Mouse (Mus musculus): ENCODE measurements at regions not wholly inside any gene's neighbourhood (a gene's known extent, or its start where the extent isn't known, plus 50 kb on each side); places are given as distances from the start of the nearest gene placed in this dataset.
"Not testable (repeated sequence)": the region's sequence is repeated elsewhere in the genome, so short reads cannot be mapped to it uniquely, and the experiment has no call there.

GRCm38 (mm10) chr2:16811401-16812281 lies 455.5 kb downstream of the Plxdc2 start:
- not testable (repeated sequence) for H3K9me3 ChIP-seq; H3K27ac ChIP-seq (replicated peaks); H3K4me1 ChIP-seq; ATAC-seq (ENCODE audit: extremely low read depth, insufficient number of reproducible peaks, low FRiP score, low TSS enrichment); H3K9ac ChIP-seq; H3K27me3 ChIP-seq (replicated peaks); H3K4me2 ChIP-seq; H3K36me3 ChIP-seq; H3K4me3 ChIP-seq
- WGBS = 60% methylated on average over 3 of the region's 3 CpGs

- no peaks in the 10 kb centered on the region for H3K27me3 ChIP-seq (replicated peaks)
- H3K9me3 ChIP-seq = no peaks in the 10 kb centered on the region
- no peak overlapping the region for H3K9ac ChIP-seq
- H3K4me3 ChIP-seq = no peak overlapping the region
- 100% methylated on average over 1 of the region's 1 CpGs for WGBS
- H3K36me3 ChIP-seq = no peaks in the 10 kb centered on the region
- H3K27ac ChIP-seq (replicated peaks) = no peak overlapping the region
- peaks cover 14% of the 10 kb centered on the region for H3K4me1 ChIP-seq
- H3K4me2 ChIP-seq = no peak overlapping the region
- no peak for ATAC-seq (ENCODE audit: extremely low read depth, insufficient number of reproducible peaks, low FRiP score, low TSS enrichment)
Observed at GRCm38 (mm10) chr2:16820442-16820841, 464.3 kb downstream of the Plxdc2 start.

GRCm38 (mm10) chr2:16824681-16825230 lies 468.7 kb downstream of the Plxdc2 start:
- ATAC-seq (ENCODE audit: extremely low read depth, insufficient number of reproducible peaks, low FRiP score, low TSS enrichment) = no peak
- Histone ChIP-seq H3K4me2 (no peak overlapping the region), H3K9me3 (no peaks in the 10 kb centered on the region), H3K4me3 (no peak overlapping the region), H3K27me3 (replicated peaks) (no peaks in the 10 kb centered on the region), H3K36me3 (no peaks in the 10 kb centered on the region), H3K27ac (replicated peaks) (peak overlapping the region; percentile 26; the same call in 1 of the 2 replicates), H3K9ac (no peak overlapping the region), H3K4me1 (peaks cover 19% of the 10 kb centered on the region)
- 30% methylated on average over 5 of the region's 5 CpGs for WGBS

GRCm38 (mm10) chr2:16827266-16827665 lies 471.2 kb downstream of the Plxdc2 start:
- WGBS = 59% methylated on average over 1 of the region's 1 CpGs
- H3K4me1 ChIP-seq = peaks cover 19% of the 10 kb centered on the region
- H3K4me2 ChIP-seq = no peak overlapping the region
- no peak for ATAC-seq (ENCODE audit: extremely low read depth, insufficient number of reproducible peaks, low FRiP score, low TSS enrichment)
- no peak overlapping the region for H3K27ac ChIP-seq (replicated peaks)
- no peaks in the 10 kb centered on the region for H3K27me3 ChIP-seq (replicated peaks)
- no peak overlapping the region for H3K4me3 ChIP-seq
- H3K9ac ChIP-seq = no peak overlapping the region
- no peaks in the 10 kb centered on the region for H3K9me3 ChIP-seq
- no peaks in the 10 kb centered on the region for H3K36me3 ChIP-seq

- no peak overlapping the region for H3K9ac ChIP-seq
- no peak for ATAC-seq (ENCODE audit: extremely low read depth, insufficient number of reproducible peaks, low FRiP score, low TSS enrichment)
- no peaks in the 10 kb centered on the region for H3K9me3 ChIP-seq
- H3K4me2 ChIP-seq = no peak overlapping the region
- H3K4me3 ChIP-seq = no peak overlapping the region
- 74% methylated on average over 4 of the region's 4 CpGs for WGBS
- 0 out of 2 replicates have a peak, but pooled peaks cover 2% of the 10 kb centered on the region for H3K4me1 ChIP-seq
- H3K36me3 ChIP-seq = no peaks in the 10 kb centered on the region
- H3K27ac ChIP-seq (replicated peaks) = no peak overlapping the region
- no peaks in the 10 kb centered on the region for H3K27me3 ChIP-seq (replicated peaks)
Observed at GRCm38 (mm10) chr2:16835960-16836359, 479.9 kb downstream of the Plxdc2 start.

- no peaks in the 10 kb centered on the region for H3K27me3 ChIP-seq (replicated peaks)
- no peak for ATAC-seq (ENCODE audit: extremely low read depth, insufficient number of reproducible peaks, low FRiP score, low TSS enrichment)
Observed at GRCm38 (mm10) chr2:16838718-16839117, 482.6 kb downstream of the Plxdc2 start.

GRCm38 (mm10) chr2:16849916-16850315 lies 493.8 kb downstream of the Plxdc2 start:
- H3K9me3 ChIP-seq = no peaks in the 10 kb centered on the region
- H3K36me3 ChIP-seq = no peaks in the 10 kb centered on the region
- H3K27me3 ChIP-seq (replicated peaks) = no peaks in the 10 kb centered on the region
- no peak overlapping the region for H3K4me3 ChIP-seq
- no peak overlapping the region for H3K27ac ChIP-seq (replicated peaks)
- no peak overlapping the region for H3K4me2 ChIP-seq
- 59% methylated on average over 3 of the region's 3 CpGs for WGBS
- no peak overlapping the region for H3K9ac ChIP-seq
- peaks cover 4% of the 10 kb centered on the region; the same call in 1 of the 2 replicates for H3K4me1 ChIP-seq
- ATAC-seq (ENCODE audit: extremely low read depth, insufficient number of reproducible peaks, low FRiP score, low TSS enrichment) = no peak

More at GRCm38 (mm10) chr2:16838718-16839117, 482.6 kb downstream of the Plxdc2 start:
- Histone ChIP-seq H3K4me1 (0 out of 2 replicates have a peak, but pooled peaks cover 2% of the 10 kb centered on the region), H3K9me3 (no peaks in the 10 kb centered on the region), H3K27ac (replicated peaks) (no peak overlapping the region), H3K4me2 (no peak overlapping the region), H3K36me3 (no peaks in the 10 kb centered on the region), H3K4me3 (no peak overlapping the region), H3K9ac (no peak overlapping the region)
- 81% methylated on average over 9 of the region's 9 CpGs for WGBS

- no peaks in the 10 kb centered on the region for H3K36me3 ChIP-seq
- H3K27me3 ChIP-seq (replicated peaks) = no peaks in the 10 kb centered on the region
- no peak overlapping the region for H3K4me2 ChIP-seq
- 73% methylated on average over 5 of the region's 5 CpGs for WGBS
- H3K9me3 ChIP-seq = no peaks in the 10 kb centered on the region
- no peaks in the 10 kb centered on the region for H3K4me1 ChIP-seq
- H3K27ac ChIP-seq (replicated peaks) = no peak overlapping the region
- ATAC-seq (ENCODE audit: extremely low read depth, insufficient number of reproducible peaks, low FRiP score, low TSS enrichment) = no peak
- no peak overlapping the region for H3K9ac ChIP-seq
- H3K4me3 ChIP-seq = no peak overlapping the region
Observed at GRCm38 (mm10) chr2:16860056-16860455, 504.0 kb downstream of the Plxdc2 start.

- WGBS = 80% methylated on average over 4 of the region's 4 CpGs
- no peaks in the 10 kb centered on the region for H3K36me3 ChIP-seq
- H3K4me1 ChIP-seq = no peaks in the 10 kb centered on the region
- H3K9ac ChIP-seq = no peak overlapping the region
- H3K9me3 ChIP-seq = no peaks in the 10 kb centered on the region
- no peaks in the 10 kb centered on the region for H3K27me3 ChIP-seq (replicated peaks)
- no peak overlapping the region for H3K27ac ChIP-seq (replicated peaks)
- H3K4me2 ChIP-seq = no peak overlapping the region
- no peak for ATAC-seq (ENCODE audit: extremely low read depth, insufficient number of reproducible peaks, low FRiP score, low TSS enrichment)
- H3K4me3 ChIP-seq = no peak overlapping the region
Observed at GRCm38 (mm10) chr2:16866163-16866852, 510.2 kb downstream of the Plxdc2 start.

- not testable (repeated sequence) for H3K4me3 ChIP-seq; H3K27ac ChIP-seq (replicated peaks); H3K9ac ChIP-seq; H3K4me1 ChIP-seq; H3K27me3 ChIP-seq (replicated peaks); H3K4me2 ChIP-seq; ATAC-seq (ENCODE audit: extremely low read depth, insufficient number of reproducible peaks, low FRiP score, low TSS enrichment); H3K9me3 ChIP-seq; H3K36me3 ChIP-seq
- WGBS = 21% methylated on average over 6 of the region's 6 CpGs
Observed at GRCm38 (mm10) chr2:16892381-16892780, 536.3 kb downstream of the Plxdc2 start.

GRCm38 (mm10) chr2:16909246-16910038 lies 553.3 kb downstream of the Plxdc2 start:
- no peaks in the 10 kb centered on the region for H3K9me3 ChIP-seq
- H3K9ac ChIP-seq = no peak overlapping the region
- H3K4me2 ChIP-seq = no peak overlapping the region
- H3K36me3 ChIP-seq = no peaks in the 10 kb centered on the region
- 18% methylated on average over 1 of the region's 1 CpGs for WGBS
- H3K27me3 ChIP-seq (replicated peaks) = no peaks in the 10 kb centered on the region
- no peak for ATAC-seq (ENCODE audit: extremely low read depth, insufficient number of reproducible peaks, low FRiP score, low TSS enrichment)
- H3K4me3 ChIP-seq = no peak overlapping the region
- no peak overlapping the region for H3K27ac ChIP-seq (replicated peaks)
- H3K4me1 ChIP-seq = no peaks in the 10 kb centered on the region

Data from heart, embryonic 13.5 days (tissue).